Mouse (Mus musculus) MEL (cell line): ENCODE data around the gene Diaph2. TPM values are rescaled to one million over a fixed set of nuclear protein-coding genes. Genes with fewer than 3 reads are reported as not detected.

Source experiments
- DNase-seq: peaks from one replicate; pipeline ENCODE4 v3.0.0; 2011; ENCODE audit warnings: low read depth, low spot score
- H3K27ac ChIP-seq: 2 replicates; pipeline ENCODE4 v1.5.1; 2012; ENCODE audit warnings: low read depth, mild to moderate bottlenecking, control low read depth, low read length, moderate library complexity; ENCODE audit not compliant: control insufficient read depth
- H3K27me3 ChIP-seq, 2 experiments: fragments of 150-350 bp in 1 of 2; sonication (generic) in 1 of 2; 2 replicates each; pipeline ENCODE4 v1.6.1; 2012; ENCODE audit warnings: low read length in 2 of 2, mild to moderate bottlenecking in 2 of 2, improper control_type of control experiment in 1 of 2, moderate library complexity in 1 of 2; ENCODE audit not compliant: insufficient read depth in 2 of 2, control insufficient read depth in 1 of 2
- H3K36me3 ChIP-seq, 2 experiments: 2 replicates each; pipeline ENCODE4 v1.6.1; 2012 to 2014; ENCODE audit warnings: low read length in 2 of 2, improper control_type of control experiment in 1 of 2, inconsistent platforms in 1 of 2, mild to moderate bottlenecking in 1 of 2; ENCODE audit not compliant: insufficient read depth in 2 of 2, control insufficient read depth in 1 of 2
- H3K4me1 ChIP-seq, 2 experiments: fragments of 150-350 bp in 1 of 2; sonication (generic) in 1 of 2; 2 replicates each; pipeline ENCODE4 v1.6.1; 2012; ENCODE audit warnings: low read length in 2 of 2, improper control_type of control experiment in 1 of 2, mild to moderate bottlenecking in 1 of 2; ENCODE audit not compliant: insufficient read depth in 2 of 2, control insufficient read depth in 1 of 2
- H3K4me3 ChIP-seq, 2 experiments: fragments of 150-350 bp in 1 of 2; sonication (generic) in 1 of 2; 2 replicates each; pipeline ENCODE4 v1.5.1; 2012; ENCODE audit warnings: low read depth in 2 of 2, low read length in 2 of 2, mild to moderate bottlenecking in 2 of 2, moderate library complexity in 2 of 2, control low read depth in 1 of 2, improper control_type of control experiment in 1 of 2; ENCODE audit not compliant: control insufficient read depth in 1 of 2, insufficient read depth in 1 of 2
- H3K79me2 ChIP-seq: 2 replicates; pipeline ENCODE4 v1.6.1; 2012; ENCODE audit warnings: mild to moderate bottlenecking, low read length, moderate library complexity; ENCODE audit not compliant: control insufficient read depth, poor library complexity, insufficient read depth
- H3K9ac ChIP-seq: 2 replicates; pipeline ENCODE4 v1.6.1; 2012; ENCODE audit warnings: low read depth, mild to moderate bottlenecking, control low read depth, low read length, moderate library complexity; ENCODE audit not compliant: control insufficient read depth, poor library complexity, severe bottlenecking
- H3K9me3 ChIP-seq: fragments of 150-350 bp; sonication (generic); replicated peaks from 2 replicates; pipeline ENCODE4 v1.6.1; 2012; ENCODE audit warnings: mild to moderate bottlenecking, low read length, improper control_type of control experiment, moderate library complexity; ENCODE audit not compliant: insufficient read depth
- CHD2 ChIP-seq: IDR thresholded peaks from 2 replicates; pipeline ENCODE4 v1.6.1; 2011; ENCODE audit warnings: low read length, improper control_type of control experiment
- E2F4 ChIP-seq: IDR thresholded peaks from 2 replicates; pipeline ENCODE4 v1.6.1; 2011; ENCODE audit warnings: low read depth, low read length, improper control_type of control experiment, borderline replicate concordance
- KAT2A ChIP-seq: conservative IDR thresholded peaks from 2 replicates; pipeline ENCODE4 v1.6.1; 2012; ENCODE audit warnings: low read depth, low read length, improper control_type of control experiment, inconsistent platforms
- MAFK ChIP-seq: IDR thresholded peaks from 2 replicates; pipeline ENCODE4 v1.6.1; 2011; ENCODE audit warnings: low read depth, mild to moderate bottlenecking, low read length, improper control_type of control experiment, borderline replicate concordance
- MAZ ChIP-seq: IDR thresholded peaks from 2 replicates; pipeline ENCODE4 v1.6.1; 2012; ENCODE audit warnings: low read depth, mild to moderate bottlenecking, inconsistent platforms, low read length, improper control_type of control experiment
- MEF2A ChIP-seq: IDR thresholded peaks from 2 replicates; pipeline ENCODE4 v1.6.1; 2014; ENCODE audit warnings: low read depth, mild to moderate bottlenecking, inconsistent platforms, low read length, improper control_type of control experiment; ENCODE audit not compliant: poor library complexity, insufficient replicate concordance, severe bottlenecking; ENCODE audit errors: extremely low read depth
- MXI1 ChIP-seq: IDR thresholded peaks from 2 replicates; pipeline ENCODE4 v1.6.1; 2011; ENCODE audit warnings: mild to moderate bottlenecking, low read depth, low read length, improper control_type of control experiment
- MYC ChIP-seq: IDR thresholded peaks from 2 replicates; pipeline ENCODE4 v1.6.1; 2011; ENCODE audit warnings: low read depth, mild to moderate bottlenecking, low read length, improper control_type of control experiment, moderate library complexity
- POLR2A ChIP-seq, 2 experiments: IDR thresholded peaks; 2 replicates each; pipeline ENCODE4 v1.6.1; 2011 to 2012; ENCODE audit warnings: low read length in 2 of 2, mild to moderate bottlenecking in 2 of 2, control low read depth in 1 of 2, improper control_type of control experiment in 1 of 2, low read depth in 1 of 2, moderate library complexity in 1 of 2; ENCODE audit not compliant: control insufficient read depth in 1 of 2, insufficient read depth in 1 of 2, poor library complexity in 1 of 2
- POLR2AphosphoS2 ChIP-seq: IDR thresholded peaks from 2 replicates; pipeline ENCODE4 v1.6.1; 2011; ENCODE audit warnings: low read length, improper control_type of control experiment
- RAD21 ChIP-seq: IDR thresholded peaks from 2 replicates; pipeline ENCODE4 v1.6.1; 2011; ENCODE audit warnings: mild to moderate bottlenecking, low read depth, low read length, improper control_type of control experiment
- SMC3 ChIP-seq: IDR thresholded peaks from 2 replicates; pipeline ENCODE4 v1.6.1; 2011; ENCODE audit warnings: low read depth, low read length, improper control_type of control experiment
- TAL1 ChIP-seq: IDR thresholded peaks from 2 replicates; pipeline ENCODE4 v1.6.1; 2012; ENCODE audit warnings: mild to moderate bottlenecking, inconsistent platforms, low read length, moderate library complexity, mixed read lengths
- TBP ChIP-seq: IDR thresholded peaks from 2 replicates; pipeline ENCODE4 v1.8.0; 2011; ENCODE audit warnings: low read depth, low read length, improper control_type of control experiment
- UBTF ChIP-seq: IDR thresholded peaks from 2 replicates; pipeline ENCODE4 v1.6.1; 2012; ENCODE audit warnings: low read depth, mild to moderate bottlenecking, inconsistent platforms, low read length, improper control_type of control experiment, moderate library complexity, borderline replicate concordance; ENCODE audit not compliant: insufficient read depth
- USF2 ChIP-seq, 2 experiments: IDR thresholded peaks; 2 replicates each; pipeline ENCODE4 v1.6.1; 2011 to 2012; ENCODE audit warnings: improper control_type of control experiment in 2 of 2, low read length in 2 of 2, borderline replicate concordance in 1 of 2, inconsistent platforms in 1 of 2, low read depth in 1 of 2, mild to moderate bottlenecking in 1 of 2; ENCODE audit not compliant: insufficient read depth in 1 of 2
- ZMIZ1 ChIP-seq: IDR thresholded peaks from 2 replicates; pipeline ENCODE4 v1.6.1; 2012; ENCODE audit warnings: low read depth, mild to moderate bottlenecking, inconsistent platforms, low read length, improper control_type of control experiment, moderate library complexity
- polyA plus RNA-seq, 2 experiments: library from polyadenylated mRNA; stranded (reverse) in 1 of 2; unstranded in 1 of 2; fragments of >175 nt in 1 of 2; fragments of >200 nt in 1 of 2; gene quantifications; 2 replicates each; pipeline versions ENCODE4 v1.2.1 to v1.2.4; 2012; ENCODE audit warnings: low replicate concordance in 2 of 2, low read depth in 1 of 2; ENCODE audit not compliant: insufficient read length in 2 of 2, insufficient read depth in 1 of 2, missing spikeins in 1 of 2
- total RNA-seq: library from RNA; depleted of rRNA; stranded (reverse); fragments of 300-350 nt; gene quantifications from 2 replicates; pipeline ENCODE4 v1.2.3, GENCODE M21; 2012

Gene Diaph2
- total and polyA plus RNA-seq, 3 experiments = 0.03 TPM; not detected in 2

- no peak for TF ChIP-seq KAT2A
- no peak for TF ChIP-seq USF2 (IDR thresholded peaks at IDR 0.05; ENCODE audit: borderline replicate concordance in 1 of 2, insufficient read depth in 1 of 2, low read depth in 1 of 2, low read length in 2 of 2)
- TF ChIP-seq MEF2A = no peak
- TF ChIP-seq SMC3 = no peak
- TF ChIP-seq MXI1 = no peak
- no peak for TF ChIP-seq POLR2A (IDR thresholded peaks at IDR 0.05; ENCODE audit: control insufficient read depth in 1 of 2, insufficient read depth in 1 of 2, low read depth in 1 of 2, low read length in 2 of 2, poor library complexity in 1 of 2)
- no peak for TF ChIP-seq E2F4
- DNase-seq = no peak
- no peak overlapping the region for H3K27ac ChIP-seq
- no peak overlapping the region for H3K9ac ChIP-seq
- no peaks in the 10 kb centered on the region for H3K9me3 ChIP-seq
- H3K4me1 ChIP-seq = no peaks in the 10 kb centered on the region
- no peaks in the 10 kb centered on the region for H3K36me3 ChIP-seq
- no peak overlapping the region for H3K4me3 ChIP-seq
- H3K27me3 ChIP-seq = no peaks in the 10 kb centered on the region
- H3K79me2 ChIP-seq = no peaks in the 10 kb centered on the region
Observed at GRCm38 (mm10) chrX:129728717-129729220, 20.8 kb upstream of the Diaph2 start.

- Histone ChIP-seq H3K9ac (no peak overlapping the region), H3K9me3 (no peaks in the 10 kb centered on the region), H3K27me3 (no peaks in the 10 kb centered on the region), H3K4me1 (no peaks in the 10 kb centered on the region)
- DNase-seq = no peak
- TF ChIP-seq RAD21 (no peak), MAZ (no peak), CHD2 (no peak), POLR2A (IDR thresholded peaks at IDR 0.05; ENCODE audit: control insufficient read depth in 1 of 2, insufficient read depth in 1 of 2, low read depth in 1 of 2, low read length in 2 of 2, poor library complexity in 1 of 2) (no peak), TBP (no peak), ZMIZ1 (no peak), MAFK (no peak), TAL1 (no peak), POLR2AphosphoS2 (no peak), UBTF (no peak), MYC (no peak)
- TF ChIP-seq, all 39 proteins: peak for 0
- no peak overlapping the region for H3K27ac ChIP-seq
- H3K79me2 ChIP-seq = no peaks in the 10 kb centered on the region
- H3K4me3 ChIP-seq = no peak overlapping the region
- H3K36me3 ChIP-seq = peaks cover 0 to 2% of the 10 kb centered on the region in 2 experiments; a peak in 1 of 4 replicates
Observed at GRCm38 (mm10) chrX:129736562-129736961, 13.0 kb upstream of the Diaph2 start.
